Mouse (Mus musculus) left cerebral cortex, adult 6 months (tissue): Measurements from ENCODE around the gene D8Ertd738e. TPM values are rescaled to one million over a fixed set of nuclear protein-coding genes. Genes with fewer than 3 reads are reported as not detected.

Experiments
- long read RNA-seq, 2 experiments: library from polyadenylated mRNA; unstranded; transcript quantifications; one replicate each; pipeline ENCODE4 v2.0.0; 2019 to 2020
- polyA plus RNA-seq: library from polyadenylated mRNA; unstranded; fragments of <200 nt; fragmentation: Nextera tagmentation; gene quantifications from 2 replicates; pipeline ENCODE4 v1.2.3, GENCODE M21; 2021

Gene D8Ertd738e
- polyA plus RNA-seq = 458 and 479 TPM in 2 replicates
- long read RNA-seq, experiment 1, transcript D8Ertd738e-201 (3 exons, 616 nt) = major isoform, 45 of 46 reads
- long read RNA-seq, experiment 1, partial matches to known transcripts = 0 of 46 reads
- long read RNA-seq, experiment 1, other reads (novel, unspliced or antisense) = 1 of 46 reads
- long read RNA-seq, experiment 2, transcript D8Ertd738e-201 (3 exons, 616 nt) = major isoform, 254 of 274 reads
- long read RNA-seq, experiment 2, partial matches to known transcripts = 14 of 274 reads
- long read RNA-seq, experiment 2, other reads (novel, unspliced or antisense) = 6 of 274 reads

GRCm38 (mm10) chr8:84249257-84250170 lies at the start of gene D8Ertd738e:
Gene D8Ertd738e (minus strand): TSS chr8:84249719.

GRCm38 (mm10) chr8:84269950-84270773 lies 20.6 kb upstream of the D8Ertd738e start, which contains the start of gene Ccdc130:
Gene Ccdc130 (minus strand): TSS chr8:84270380.

GRCm38 (mm10) chr8:84256822-84257610 lies 7.5 kb upstream of the D8Ertd738e start, which contains the start of gene Mri1:
Gene Mri1 (minus strand): TSS chr8:84257326.

GRCm38 (mm10) chr8:84236998-84237473 lies 12.5 kb downstream of the D8Ertd738e start, which contains the start of gene Zswim4:
Gene Zswim4 (minus strand): TSS chr8:84237055.

Other genes starting within 250 kb of the D8Ertd738e start
- 0.38 and 0.40 TPM in 2 replicates for gene 1700067K01Rik, start 248.2 kb downstream of the D8Ertd738e start, polyA plus RNA-seq
- 2.4 and 2.6 TPM in 2 replicates for gene 2210011C24Rik, start 237.5 kb downstream of the D8Ertd738e start, polyA plus RNA-seq
- 0.71 and 1.6 TPM in 2 replicates for gene Palm3, start 228.2 kb downstream of the D8Ertd738e start, polyA plus RNA-seq
- 0.15 and 0.23 TPM in 2 replicates for gene Il27ra, start 207.1 kb downstream of the D8Ertd738e start, polyA plus RNA-seq
- not detected in 2 replicates for gene Rln3, start 204.7 kb downstream of the D8Ertd738e start, polyA plus RNA-seq
- gene Gm10643, start 184.6 kb downstream of the D8Ertd738e start, polyA plus RNA-seq = 0.79 and 1.6 TPM in 2 replicates
- gene Rfx1, start 182.9 kb downstream of the D8Ertd738e start, polyA plus RNA-seq = 1.5 and 2.0 TPM in 2 replicates
- gene Dcaf15, start 145.0 kb downstream of the D8Ertd738e start, polyA plus RNA-seq = 2.3 and 2.4 TPM in 2 replicates
- 0.06 TPM in 1 of 2 replicates, not detected in the other for gene Podnl1, start 123.7 kb downstream of the D8Ertd738e start, polyA plus RNA-seq
- gene Cc2d1a, start 101.8 kb downstream of the D8Ertd738e start, polyA plus RNA-seq = 9.9 and 10.6 TPM in 2 replicates
- 1.2 and 2.5 TPM in 2 replicates for gene 4930432K21Rik, start 101.7 kb downstream of the D8Ertd738e start, polyA plus RNA-seq
- 4.0 and 5.1 TPM in 2 replicates for gene Nanos3, start 64.5 kb downstream of the D8Ertd738e start, polyA plus RNA-seq
- 1.5 and 3.3 TPM in 2 replicates for gene Zswim4, start 12.7 kb downstream of the D8Ertd738e start, polyA plus RNA-seq
- 8.4 and 14.3 TPM in 2 replicates for gene Mri1, start 7.6 kb upstream of the D8Ertd738e start, polyA plus RNA-seq
- gene Ccdc130, start 20.7 kb upstream of the D8Ertd738e start, polyA plus RNA-seq = 22.3 TPM in 2 replicates
- 4.9 and 9.3 TPM in 2 replicates for gene Cacna1a, start 138.7 kb upstream of the D8Ertd738e start, polyA plus RNA-seq